Mouse (Mus musculus): ENCODE results near the gene Caprin1.

Caprin1 gene

GRCm38 (mm10) chr2:103797491-103798009, at the start of gene Caprin1:
Gene Caprin1, minus strand, starts transcription at chr2:103797649.
- peak; percentile 96 for DNase-seq

- DNase-seq, result no peak
Observed at GRCm38 (mm10) chr2:103846875-103847274, 49.4 kb upstream of the Caprin1 start.

- DNase-seq, result no peak
Observed at GRCm38 (mm10) chr2:103846271-103846670, 48.8 kb upstream of the Caprin1 start.

GRCm38 (mm10) chr2:103844016-103844415, 46.6 kb upstream of the Caprin1 start:
- no peak for DNase-seq

GRCm38 (mm10) chr2:103843321-103843720, 45.9 kb upstream of the Caprin1 start:
- no peak for DNase-seq

GRCm38 (mm10) chr2:103842299-103842698, 44.9 kb upstream of the Caprin1 start:
- no peak for DNase-seq

GRCm38 (mm10) chr2:103838483-103838882, 41.0 kb upstream of the Caprin1 start:
- DNase-seq, result no peak

GRCm38 (mm10) chr2:103837166-103837565, 39.7 kb upstream of the Caprin1 start:
- DNase-seq, result no peak

- no peak for DNase-seq
Observed at GRCm38 (mm10) chr2:103835614-103836395, 38.4 kb upstream of the Caprin1 start.

GRCm38 (mm10) chr2:103833816-103834445, 36.5 kb upstream of the Caprin1 start:
- no peak for DNase-seq

GRCm38 (mm10) chr2:103832899-103833298, 35.5 kb upstream of the Caprin1 start:
- DNase-seq, result no peak

GRCm38 (mm10) chr2:103828900-103829299, 31.5 kb upstream of the Caprin1 start:
- no peak for DNase-seq

- DNase-seq, result no peak
Observed at GRCm38 (mm10) chr2:103824916-103825315, 27.5 kb upstream of the Caprin1 start.

GRCm38 (mm10) chr2:103822560-103822959, 25.1 kb upstream of the Caprin1 start:
- no peak for DNase-seq

- no peak for DNase-seq
Observed at GRCm38 (mm10) chr2:103817145-103817895, 19.9 kb upstream of the Caprin1 start.

GRCm38 (mm10) chr2:103815976-103816375, 18.5 kb upstream of the Caprin1 start:
- no peak for DNase-seq

- no peak for DNase-seq
Observed at GRCm38 (mm10) chr2:103811465-103812191, 14.2 kb upstream of the Caprin1 start.

GRCm38 (mm10) chr2:103810412-103810811, 13.0 kb upstream of the Caprin1 start:
- no peak for DNase-seq

GRCm38 (mm10) chr2:103808466-103808865, 11.0 kb upstream of the Caprin1 start:
- no peak for DNase-seq

GRCm38 (mm10) chr2:103803770-103804530, 6.5 kb upstream of the Caprin1 start:
- no peak for DNase-seq

- DNase-seq, result no peak
Observed at GRCm38 (mm10) chr2:103802422-103802821, 5.0 kb upstream of the Caprin1 start.

Measured in right cerebral cortex, postnatal 25 days (tissue).